Mouse (Mus musculus) ovary, adult 18-20 months (tissue): ENCODE results near the gene Rexo4.

Experiments used
- DNase-seq: peaks from one replicate; pipeline ENCODE4 v3.0.0; 2022; ENCODE audit warnings: low spot score, mixed read lengths

Gene Rexo4

GRCm38 (mm10) chr2:26910124-26910993, 53.8 kb downstream of the Rexo4 start, which contains the start of the genes Med22 and Rpl7a:
Med22 (minus strand) TSS chr2:26910677.
Rpl7a (plus strand) TSS chr2:26910764.
- peak; percentile 98 for DNase-seq

GRCm38 (mm10) chr2:26909387-26909784, 54.8 kb downstream of the Rexo4 start:
- no peak for DNase-seq

GRCm38 (mm10) chr2:26908710-26909386, 55.3 kb downstream of the Rexo4 start:
- DNase-seq: no peak

GRCm38 (mm10) chr2:26907109-26907508, 57.1 kb downstream of the Rexo4 start:
- no peak for DNase-seq

GRCm38 (mm10) chr2:26906431-26906830, 57.8 kb downstream of the Rexo4 start:
- no peak for DNase-seq

GRCm38 (mm10) chr2:26905936-26906335, 58.2 kb downstream of the Rexo4 start:
- DNase-seq: no peak
